Mouse (Mus musculus) cerebellum, adult 11 months (tissue): ENCODE measurements at regions not wholly inside any gene's neighbourhood (a gene's known extent, or its start where the extent isn't known, plus 50 kb on each side); places are given as distances from the start of the nearest gene placed in this dataset.
"Not testable (repeated sequence)": the region's sequence is repeated elsewhere in the genome, so short reads cannot be mapped to it uniquely, and the experiment has no call there.

ENCODE experiments used
- DNase-seq: peaks from one replicate; pipeline ENCODE4 v3.0.0; 2022

DNA sequence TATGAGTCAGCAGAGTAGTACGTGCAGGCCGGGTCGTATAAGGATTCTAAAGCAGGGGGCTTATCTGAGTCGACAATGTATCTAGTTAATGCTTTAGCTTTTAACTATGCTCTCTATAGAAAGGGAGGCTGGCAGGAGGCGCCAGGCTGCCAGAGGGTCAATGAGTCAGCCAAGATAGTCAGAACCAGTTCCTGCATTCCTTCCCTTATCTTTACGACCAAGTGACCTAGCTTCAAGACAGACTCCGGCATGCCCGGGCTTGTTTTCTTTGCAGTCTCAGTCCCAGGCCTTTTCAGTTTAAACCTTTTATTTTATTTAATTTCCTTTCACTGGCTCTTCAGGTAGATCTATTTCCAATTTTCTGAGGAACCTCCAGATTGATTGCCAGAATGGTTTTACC, 374.0 kb upstream of the Nrxn1 start:
- DNase-seq = no peak

GRCm38 (mm10) chr17:91451711-91452110, 358.8 kb upstream of the Nrxn1 start:
- DNase-seq = no peak

DNA sequence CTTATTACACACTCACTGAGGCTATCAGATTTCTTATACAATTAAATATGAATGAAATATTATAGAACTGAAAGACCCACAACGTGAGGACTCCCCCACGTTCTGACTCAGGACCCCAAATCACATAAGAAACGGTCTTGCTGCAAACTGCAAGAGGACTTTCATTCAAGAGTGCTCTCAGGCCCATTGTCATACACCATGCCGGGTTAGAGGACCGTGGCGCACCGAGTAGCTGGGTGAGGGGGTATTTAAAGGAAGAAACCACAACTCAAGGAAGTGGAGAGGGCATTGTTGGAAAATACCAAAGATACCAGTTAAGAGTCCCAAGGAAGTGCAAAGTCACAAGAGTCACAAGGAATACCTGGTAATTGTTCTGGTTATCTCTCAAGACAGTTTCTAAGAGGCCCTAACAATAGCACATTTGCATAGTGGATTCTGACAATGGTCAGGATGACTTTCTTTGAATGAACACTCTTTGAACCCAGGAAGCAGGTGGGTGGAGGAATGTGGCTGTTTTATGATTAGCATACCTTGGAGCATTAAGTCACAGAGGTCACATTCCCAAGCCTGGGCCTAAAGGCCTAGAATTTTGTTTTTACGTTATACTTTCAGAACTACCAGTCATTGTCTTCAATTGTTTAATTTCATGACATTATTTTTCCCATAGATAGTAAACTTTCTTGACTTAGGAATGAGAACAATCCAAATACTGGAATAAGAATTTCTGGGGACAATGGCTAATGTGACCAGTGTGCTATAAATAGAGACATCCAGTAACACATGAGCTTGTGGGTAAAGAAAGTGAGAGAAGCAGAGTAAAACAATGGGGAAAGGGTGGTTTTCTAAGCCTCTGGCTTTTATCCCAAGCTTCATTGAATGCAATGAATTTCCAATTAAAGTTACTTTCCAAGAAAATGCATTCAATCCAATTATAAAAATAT, 339.2 kb upstream of the Nrxn1 start:
- DNase-seq = not testable (repeated sequence)

- DNase-seq = no peak
Measured at GRCm38 (mm10) chr17:91430351-91430750, 337.5 kb upstream of the Nrxn1 start.

DNA sequence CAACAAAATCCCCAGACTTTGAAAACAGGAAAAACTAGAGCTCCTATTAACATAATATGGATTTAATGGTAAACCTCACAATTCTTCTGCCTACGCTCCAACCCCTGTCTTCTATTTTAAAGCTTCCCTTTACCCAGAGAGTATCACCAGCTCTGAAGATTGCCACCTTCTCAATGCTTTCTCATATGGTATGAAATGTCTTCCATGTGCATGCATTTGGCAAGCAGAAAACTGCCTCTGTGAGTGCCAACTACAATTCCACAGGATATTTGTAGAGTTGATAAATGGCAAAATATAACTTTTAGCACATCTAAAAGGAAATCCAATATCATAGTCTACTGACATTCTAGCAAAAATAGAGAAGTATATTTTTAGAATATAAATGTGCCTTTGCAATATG, 332.2 kb upstream of the Nrxn1 start:
- no peak for DNase-seq

- no peak for DNase-seq
Measured at GRCm38 (mm10) chr17:91418582-91418981, 325.7 kb upstream of the Nrxn1 start.

DNA sequence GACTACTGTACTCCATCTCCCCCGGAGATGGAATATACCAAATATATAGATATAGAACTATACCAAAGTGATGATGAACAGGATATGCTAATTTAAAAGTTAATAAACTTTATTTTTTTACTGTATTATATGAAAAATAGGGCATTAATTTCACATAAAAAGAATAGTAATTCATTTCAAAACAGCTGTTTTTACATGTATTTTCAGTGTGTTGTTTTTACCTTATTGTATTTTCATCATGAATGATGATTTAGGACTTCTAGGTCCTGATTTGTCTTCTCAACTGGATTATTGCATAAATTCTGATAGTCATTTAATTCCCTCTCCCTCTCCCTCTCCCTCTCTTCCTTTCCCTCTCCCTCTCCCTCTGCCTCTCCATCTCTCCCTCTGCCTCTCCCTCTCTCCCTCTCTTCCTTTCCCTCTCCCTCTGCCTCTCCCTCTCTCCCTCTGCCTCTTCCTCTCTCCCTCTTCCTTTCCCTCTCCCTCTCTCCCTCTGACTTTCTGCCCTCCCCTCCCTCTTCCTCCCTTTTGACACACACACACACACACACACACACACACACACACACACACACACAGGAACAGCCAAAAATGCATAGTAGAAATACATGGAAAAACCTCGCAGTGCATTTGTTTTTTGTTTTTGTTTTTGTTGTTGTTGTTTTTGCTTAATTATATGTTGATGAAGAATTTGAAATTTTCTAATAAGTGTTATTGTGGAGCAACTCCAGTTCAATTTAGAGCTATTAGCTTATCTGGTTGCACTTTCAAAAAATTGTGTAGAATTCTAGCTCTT, 298.3 kb upstream of the Nrxn1 start:
- no peak for DNase-seq

DNA sequence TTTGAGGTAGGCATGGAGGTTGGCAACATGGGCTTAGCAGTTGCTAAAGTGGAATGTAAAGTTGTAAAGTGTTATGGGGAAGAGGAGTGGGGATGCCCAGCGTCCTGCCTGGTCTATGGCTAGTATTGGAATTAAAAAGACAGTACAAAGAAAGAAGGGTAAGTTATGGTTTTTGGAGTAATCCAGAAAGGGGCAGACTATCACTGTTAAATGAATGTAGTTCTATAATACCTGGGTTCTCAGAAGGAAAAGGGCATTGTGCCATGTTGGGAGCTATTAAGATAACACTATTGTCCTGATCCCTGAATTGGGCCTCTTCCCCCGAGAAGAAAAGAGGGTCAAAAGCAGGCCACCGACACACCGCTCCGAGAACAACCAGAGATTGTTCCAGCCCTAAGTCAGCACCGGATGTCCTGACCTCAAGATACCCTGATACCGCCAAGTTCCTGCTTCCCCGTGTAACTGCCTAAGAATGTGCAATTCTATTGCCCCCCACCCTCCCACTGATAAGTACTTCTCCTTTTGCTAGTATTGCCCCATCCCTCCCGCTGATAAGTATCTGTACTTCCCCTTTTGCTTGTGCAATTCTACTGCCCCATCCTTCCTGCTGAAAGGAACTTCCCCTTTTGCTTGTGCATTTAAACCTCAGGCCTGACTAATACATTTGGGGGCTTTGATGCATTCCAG, 297.2 kb upstream of the Nrxn1 start:
- DNase-seq = not testable (repeated sequence)

GRCm38 (mm10) chr17:91388521-91388920, 295.6 kb upstream of the Nrxn1 start:
- DNase-seq = no peak

DNA sequence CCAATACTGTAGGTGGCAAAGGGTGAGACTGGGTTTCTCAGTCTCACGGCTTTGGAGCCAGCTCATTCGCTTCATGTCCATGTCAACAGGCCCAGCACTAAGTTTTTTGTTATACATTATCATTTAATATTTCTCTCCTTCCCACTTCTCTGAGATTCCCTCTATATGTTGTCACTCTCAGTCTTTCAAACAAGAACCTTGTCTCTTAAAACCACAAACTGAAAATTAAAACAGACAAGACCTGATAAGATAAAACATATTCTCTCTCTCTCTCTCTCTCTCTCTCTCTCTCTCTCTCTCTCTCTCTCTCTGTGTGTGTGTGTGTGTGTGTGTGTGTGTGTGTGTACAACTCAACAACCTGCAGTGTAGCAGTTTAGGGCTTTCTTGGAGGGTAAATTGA, 295.2 kb upstream of the Nrxn1 start:
- no peak for DNase-seq

GRCm38 (mm10) chr17:91385949-91386348, 293.1 kb upstream of the Nrxn1 start:
- no peak for DNase-seq

- DNase-seq = no peak
Measured at GRCm38 (mm10) chr17:91368156-91368555, 275.3 kb upstream of the Nrxn1 start.

DNA sequence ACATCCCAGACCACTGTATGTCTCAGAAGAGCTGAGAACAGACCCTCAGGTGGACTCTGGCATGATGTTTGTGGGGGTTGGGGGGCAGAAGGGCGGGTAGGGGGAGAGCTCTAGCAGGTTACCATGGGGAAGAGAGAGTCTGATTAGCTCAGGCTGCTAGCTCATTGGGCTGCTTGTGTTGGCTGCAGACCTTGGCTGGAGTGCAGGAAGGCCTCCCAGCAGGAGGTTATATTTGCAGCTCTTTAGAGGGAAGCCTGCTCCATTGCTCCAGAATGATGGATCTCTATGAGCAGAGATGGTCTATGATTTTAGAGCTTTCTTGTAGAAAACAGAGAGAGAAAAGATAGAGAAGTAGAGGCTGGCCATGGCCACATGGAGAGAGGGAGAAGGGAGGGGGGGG, 268.4 kb upstream of the Nrxn1 start:
- DNase-seq = peak; percentile 12

DNA sequence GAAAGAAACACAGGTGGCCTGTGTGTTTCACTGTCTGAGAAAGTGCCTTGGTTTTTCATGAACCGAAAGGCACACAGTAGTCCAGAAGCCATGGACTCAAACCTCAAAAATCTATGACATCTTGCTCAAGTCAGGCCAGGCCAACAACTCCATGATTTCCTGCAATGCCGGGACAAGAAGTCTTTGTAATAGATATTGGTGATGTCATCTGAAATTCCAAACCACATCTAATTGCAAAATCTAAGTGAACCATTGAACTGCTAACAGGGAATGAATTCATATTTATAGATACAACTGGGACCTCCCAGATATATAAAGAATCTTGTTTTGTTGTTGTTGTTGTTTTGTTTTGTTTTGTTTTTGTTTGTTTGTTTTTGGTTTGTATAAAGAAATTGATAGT, 259.2 kb upstream of the Nrxn1 start:
- no peak for DNase-seq

- no peak for DNase-seq
Measured at GRCm38 (mm10) chr17:91336882-91337281, 244.0 kb upstream of the Nrxn1 start.

- no peak for DNase-seq
Measured at GRCm38 (mm10) chr17:91333790-91334189, 240.9 kb upstream of the Nrxn1 start.

GRCm38 (mm10) chr17:91333202-91333601, 240.3 kb upstream of the Nrxn1 start:
- DNase-seq = no peak

DNA sequence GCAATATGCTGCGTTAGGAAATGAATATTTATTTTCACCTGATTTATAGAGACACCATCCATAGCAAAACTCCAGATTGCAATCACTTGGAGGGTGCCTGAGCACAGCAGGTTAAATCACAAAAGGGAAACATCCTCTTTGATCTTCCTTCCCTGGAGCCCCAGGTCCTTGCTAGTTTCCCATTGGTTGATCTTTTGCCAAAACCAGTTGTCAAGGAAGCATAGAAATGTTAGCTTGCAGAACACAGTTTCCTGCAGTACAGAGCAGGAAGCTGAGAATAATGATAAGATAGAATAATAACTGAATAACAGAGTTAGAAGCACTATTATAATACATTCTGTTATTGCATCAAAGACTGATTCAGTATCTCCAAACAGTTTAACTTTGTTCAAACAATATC, 231.5 kb upstream of the Nrxn1 start:
- no peak for DNase-seq

- no peak for DNase-seq
Measured at GRCm38 (mm10) chr17:91286875-91287274, 194.0 kb upstream of the Nrxn1 start.

- no peak for DNase-seq
Measured at GRCm38 (mm10) chr17:91274378-91274777, 181.5 kb upstream of the Nrxn1 start.

DNA sequence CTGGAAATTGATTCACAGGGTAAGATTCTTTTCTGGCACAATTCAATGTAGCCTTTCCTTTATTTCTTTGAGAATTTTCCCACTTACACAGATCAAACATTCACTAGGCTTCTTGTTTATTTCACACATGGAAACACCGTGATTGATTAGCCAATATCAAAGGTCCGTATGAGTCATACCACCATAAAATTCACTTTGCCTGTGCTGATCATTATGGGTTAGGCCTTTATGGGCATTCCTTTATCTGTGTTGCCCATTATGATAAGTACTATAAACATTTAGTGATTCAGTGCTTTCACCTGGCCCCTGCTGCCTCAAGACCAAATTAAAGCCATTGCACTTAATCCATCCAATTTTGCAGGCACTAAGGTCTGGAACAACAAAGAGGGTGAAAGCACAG, 145.8 kb upstream of the Nrxn1 start:
- no peak for DNase-seq

GRCm38 (mm10) chr17:91236653-91237052, 143.8 kb upstream of the Nrxn1 start:
- DNase-seq = not testable (repeated sequence)

DNA sequence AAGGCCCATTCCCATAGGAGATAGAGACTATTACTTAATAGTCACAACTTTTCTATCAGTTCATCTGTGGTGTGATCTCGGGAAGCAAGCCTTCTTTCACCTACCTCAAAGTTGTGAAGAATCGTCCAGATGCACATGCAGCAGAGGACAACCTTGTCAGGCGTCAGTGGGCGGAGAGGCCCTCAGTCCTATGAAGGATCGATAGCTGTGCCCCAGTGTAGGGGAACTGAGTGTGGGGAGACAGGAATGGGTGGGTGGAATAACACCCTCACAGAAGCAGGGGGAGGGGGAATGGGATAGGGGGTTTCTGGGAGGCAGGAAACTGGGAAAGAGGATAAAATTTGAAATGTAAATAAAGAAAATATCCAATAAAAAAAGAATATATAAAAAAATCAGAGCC, 133.5 kb upstream of the Nrxn1 start:
- no peak for DNase-seq
